Mouse (Mus musculus): ENCODE data around the gene Wdr24.

DNA sequence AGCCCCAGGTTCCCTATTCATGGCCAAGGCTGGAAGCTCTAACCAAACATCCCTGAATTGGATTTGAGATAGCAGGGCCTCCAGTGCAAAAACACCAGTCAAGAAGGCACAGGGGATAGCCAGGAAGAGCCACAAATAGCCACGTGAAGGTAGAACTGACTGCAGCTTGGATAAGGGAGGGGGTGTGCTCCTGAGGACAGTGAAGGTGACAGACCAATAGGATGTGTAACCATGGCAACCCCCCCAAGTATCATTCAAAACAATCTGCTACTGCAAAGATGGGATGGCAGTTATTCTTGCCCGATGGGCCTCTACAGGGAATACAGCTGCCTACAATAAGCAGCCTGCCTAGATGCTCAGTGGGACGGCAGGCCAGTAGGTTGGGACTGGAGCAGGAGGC lies 14.1 kb downstream of the Wdr24 start:
- TF ChIP-seq POLR2A (IDR thresholded peaks at IDR 0.05; ENCODE audit: borderline replicate concordance, extremely low read depth, insufficient read depth, insufficient read length, poor library complexity, severe bottlenecking) (no peak), CTCF (IDR thresholded peaks at IDR 0.05; ENCODE audit: borderline replicate concordance, extremely low read depth, insufficient read depth, insufficient read length) (no peak)

Data from brain, embryonic 14.5 days (tissue).